Mouse (Mus musculus) kidney, embryonic 14.5 days (tissue): ENCODE data around the gene Gemin5. TPM values are rescaled to one million over a fixed set of nuclear protein-coding genes. Genes with fewer than 3 reads are reported as not detected.
A peak's percentile ranks its signal among the peaks of the same experiment; 100 is the strongest.
"Not testable (repeated sequence)": the region's sequence is repeated elsewhere in the genome, so short reads cannot be mapped to it uniquely, and the experiment has no call there.

Experiments used
- ATAC-seq: fragments of 200-750 bp; cut with Nextera tagmentation; 2 replicates; pipeline ENCODE4 v1.8.0; 2017; ENCODE audit warnings: moderate number of reproducible peaks, mild to moderate bottlenecking, moderate TSS enrichment, moderate library complexity; ENCODE audit not compliant: low FRiP score, low TSS enrichment
- H3K27ac ChIP-seq: fragments of 300-500 bp; sonication (generic); 2 replicates; pipeline ENCODE4 v1.5.1; 2014; ENCODE audit warnings: low read depth, mild to moderate bottlenecking, low read length, moderate library complexity, mixed read lengths
- H3K27me3 ChIP-seq: fragments of 300-500 bp; sonication (generic); 2 replicates; pipeline ENCODE4 v1.6.1; 2014; ENCODE audit warnings: mild to moderate bottlenecking, low read length; ENCODE audit not compliant: control insufficient read depth, insufficient read depth
- H3K36me3 ChIP-seq: fragments of 300-500 bp; sonication (generic); 2 replicates; pipeline ENCODE4 v1.6.1; 2014; ENCODE audit warnings: low read length, mixed read lengths; ENCODE audit not compliant: control insufficient read depth, insufficient read depth
- H3K4me1 ChIP-seq: fragments of 300-500 bp; sonication (generic); 2 replicates; pipeline ENCODE4 v1.6.1; 2014; ENCODE audit warnings: low read length, mixed read lengths; ENCODE audit not compliant: control insufficient read depth, insufficient read depth
- H3K4me2 ChIP-seq: fragments of 300-500 bp; sonication (generic); replicated peaks from 2 replicates; pipeline ENCODE4 v1.6.1; 2014; ENCODE audit warnings: low read depth, mild to moderate bottlenecking, low read length
- H3K4me3 ChIP-seq: fragments of 300-500 bp; sonication (generic); 2 replicates; pipeline ENCODE4 v1.5.1; 2014; ENCODE audit warnings: mild to moderate bottlenecking, low read length
- H3K9ac ChIP-seq: fragments of 300-500 bp; sonication (generic); 2 replicates; pipeline ENCODE4 v1.6.1; 2014; ENCODE audit warnings: low read depth, mild to moderate bottlenecking, low read length, moderate library complexity
- H3K9me3 ChIP-seq: fragments of 300-500 bp; sonication (generic); 2 replicates; pipeline ENCODE4 v1.6.1; 2016; ENCODE audit warnings: low read length; ENCODE audit not compliant: control insufficient read depth
- WGBS: fragments of 180-500 bp; shearing (Covaris S2); extraction: QIAGEN DNeasy Blood & Tissue Kit; methylation state at CpG from one replicate; pipeline ENCODE4 v1.1.7; 2014; 5-methylcytosine and 5-hydroxymethylcytosine counted together
- polyA plus RNA-seq: library from polyadenylated mRNA; unstranded; fragments of >200 nt; fragmentation: Nextera tagmentation; extraction: Ambion mirVana; gene quantifications from 2 replicates; pipeline ENCODE4 v1.2.1, GENCODE M21; 2014

The Gemin5 gene
- 27.1 and 35.7 TPM in 2 replicates for polyA plus RNA-seq

DNA sequence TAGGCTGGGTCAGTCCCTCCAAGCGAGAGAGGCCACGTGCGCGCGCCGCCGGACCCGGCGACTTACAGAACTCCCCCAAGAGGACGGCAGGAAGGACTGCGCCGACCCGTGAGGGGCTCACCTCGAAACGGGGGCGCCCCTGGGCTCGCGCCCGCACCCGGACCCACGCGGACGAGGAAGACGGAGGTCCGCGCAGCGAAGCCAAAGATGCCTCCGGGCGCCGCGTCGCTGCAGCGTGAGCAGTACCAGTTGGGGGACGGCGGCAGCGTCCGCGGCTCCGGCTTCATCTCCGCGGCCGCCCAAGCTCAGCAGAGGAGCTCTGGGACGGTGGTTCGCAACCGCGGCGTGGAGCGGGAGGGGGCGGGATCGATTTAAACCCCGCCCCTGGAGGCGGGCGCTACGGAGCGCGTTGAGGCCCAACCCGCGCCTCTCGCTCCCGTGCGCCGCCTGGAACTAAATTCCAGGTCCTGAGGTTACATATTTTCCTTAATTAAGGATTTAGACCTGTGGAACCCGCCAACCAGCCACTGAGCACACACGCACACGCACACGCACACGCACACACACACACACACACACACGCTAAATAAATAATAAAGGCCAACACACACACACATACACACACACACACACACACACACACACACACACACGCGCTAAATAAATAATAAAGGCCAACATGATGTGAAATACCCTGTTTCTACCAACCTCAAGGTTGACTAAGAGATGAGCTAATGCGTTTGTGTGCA lies at the start of gene Gemin5:
Gene Gemin5, minus strand, starts transcription at position 373 of the 749 bp plus-strand sequence.
- Histone ChIP-seq H3K4me2 (peak within 1 kb of the TSS; percentile 71), H3K36me3 (peaks cover 27% of the 10 kb centered on the region), H3K9ac (peak within 1 kb of the TSS; percentile 88), H3K4me1 (peaks cover 11% of the 10 kb centered on the region), H3K9me3 (no peaks in the 10 kb centered on the region; the same call in 1 of the 2 replicates), H3K27ac (peak within 1 kb of the TSS; percentile 65), H3K27me3 (no peaks in the 10 kb centered on the region), H3K4me3 (peak within 1 kb of the TSS; percentile 88)
- peak; percentile 82 for ATAC-seq
- 1% methylated on average over 70 of the region's 71 CpGs for WGBS

GRCm38 (mm10) chr11:58216823-58217222 lies 48.5 kb upstream of the Gemin5 start:
- 86% methylated on average over 6 of the region's 6 CpGs for WGBS

GRCm38 (mm10) chr11:58215814-58216213 lies 47.5 kb upstream of the Gemin5 start:
- Histone ChIP-seq H3K9me3 (no peaks in the 10 kb centered on the region), H3K4me2 (no peak overlapping the region), H3K27me3 (no peaks in the 10 kb centered on the region), H3K9ac (no peak overlapping the region), H3K4me3 (no peak overlapping the region), H3K4me1 (no peaks in the 10 kb centered on the region), H3K36me3 (no peaks in the 10 kb centered on the region), H3K27ac (no peak overlapping the region)
- WGBS, result 93% methylated on average over 5 of the region's 5 CpGs
- ATAC-seq, result no peak

More at GRCm38 (mm10) chr11:58216823-58217222, 48.5 kb upstream of the Gemin5 start:
- no peak overlapping the region for H3K9ac ChIP-seq
- H3K4me1 ChIP-seq, result no peaks in the 10 kb centered on the region
- H3K4me2 ChIP-seq, result no peak overlapping the region
- H3K27me3 ChIP-seq, result no peaks in the 10 kb centered on the region
- no peaks in the 10 kb centered on the region for H3K36me3 ChIP-seq
- H3K27ac ChIP-seq, result no peak overlapping the region
- no peak overlapping the region for H3K4me3 ChIP-seq
- no peak for ATAC-seq
- H3K9me3 ChIP-seq, result no peaks in the 10 kb centered on the region

DNA sequence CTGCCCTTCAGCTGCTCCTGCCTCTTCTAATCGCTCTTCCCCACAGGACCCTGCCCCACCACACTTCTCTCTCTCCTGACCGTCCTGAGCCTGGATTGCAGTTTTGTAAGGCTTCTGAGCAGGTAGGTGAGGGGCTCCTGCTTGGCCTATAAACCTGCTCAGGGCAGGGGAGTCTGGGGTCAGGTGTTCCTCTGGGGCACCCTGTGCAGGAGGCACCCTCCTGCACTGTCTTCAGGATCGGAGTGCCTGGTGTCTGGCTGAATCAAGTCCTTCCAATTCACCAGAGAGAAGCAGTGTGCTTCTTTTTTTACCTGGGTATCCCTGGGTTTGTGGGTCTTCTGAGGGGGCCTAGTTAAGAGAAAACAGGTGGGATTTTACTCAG lies 46.7 kb upstream of the Gemin5 start:
- peak overlapping the region; percentile 38; the same call in 1 of the 2 replicates for H3K4me3 ChIP-seq
- peak; percentile 33; the same call in 1 of the 2 replicates for ATAC-seq
- peak overlapping the region; percentile 41 for H3K4me2 ChIP-seq
- H3K27ac ChIP-seq, H3K36me3 ChIP-seq, H3K27me3 ChIP-seq, H3K9me3 ChIP-seq, H3K4me1 ChIP-seq: not testable (repeated sequence)
- 24% methylated on average over 2 of the region's 3 CpGs for WGBS
- 0 out of 2 replicates have a peak overlapping the region, but pooled peaks have one; percentile 19 for H3K9ac ChIP-seq

- Histone ChIP-seq H3K27me3 (no peaks in the 10 kb centered on the region), H3K9ac (0 out of 2 replicates have a peak overlapping the region, but pooled peaks have one; percentile 19), H3K27ac (no peak overlapping the region), H3K36me3 (no peaks in the 10 kb centered on the region), H3K4me1 (no peaks in the 10 kb centered on the region), H3K4me3 (peak overlapping the region; percentile 38), H3K4me2 (peak overlapping the region; percentile 41), H3K9me3 (no peaks in the 10 kb centered on the region)
- 31% methylated on average over 17 of the region's 17 CpGs for WGBS
- ATAC-seq, result peak; percentile 84
These were observed 46.2 kb upstream of the Gemin5 start for GRCm38 (mm10) chr11:58214391-58215048.

DNA sequence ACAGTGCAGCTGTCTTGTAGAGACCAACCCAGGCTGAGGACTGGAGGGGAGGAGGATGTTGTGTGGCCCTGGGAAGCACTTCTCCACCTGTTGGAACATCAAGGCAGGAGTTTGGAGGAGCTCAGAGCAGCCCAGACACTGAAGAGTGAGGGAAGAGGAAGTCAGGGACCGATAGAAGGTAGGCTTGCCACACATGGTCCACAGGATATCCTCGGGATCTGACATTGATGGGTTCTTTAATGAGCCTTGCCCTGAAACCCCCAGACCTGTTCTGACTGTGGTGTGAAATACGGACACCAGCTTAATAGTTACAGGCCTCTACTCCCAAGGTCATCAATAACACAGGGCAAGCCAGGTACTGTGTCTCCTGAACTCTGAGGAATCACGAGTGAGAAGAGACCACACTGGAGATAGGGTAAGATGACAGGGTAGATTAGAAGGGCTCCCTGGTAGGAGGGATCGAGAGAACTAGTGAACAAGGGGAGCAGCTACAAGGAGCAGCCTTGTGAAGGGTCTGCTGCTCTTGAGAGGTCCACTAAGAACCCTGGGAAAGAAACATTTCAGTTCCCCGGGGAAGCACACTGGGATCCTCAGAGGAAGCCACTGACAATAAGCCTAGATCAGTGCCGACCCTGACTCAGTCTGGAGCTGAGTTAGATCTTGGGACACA lies 45.5 kb upstream of the Gemin5 start:
- H3K9me3 ChIP-seq, result no peaks in the 10 kb centered on the region
- H3K27ac ChIP-seq, result no peak overlapping the region
- no peaks in the 10 kb centered on the region for H3K27me3 ChIP-seq
- no peak for ATAC-seq
- no peaks in the 10 kb centered on the region for H3K36me3 ChIP-seq
- no peak overlapping the region for H3K9ac ChIP-seq
- 82% methylated on average over 7 of the region's 7 CpGs for WGBS
- no peak overlapping the region for H3K4me2 ChIP-seq
- no peak overlapping the region for H3K4me3 ChIP-seq
- H3K4me1 ChIP-seq, result no peaks in the 10 kb centered on the region

DNA sequence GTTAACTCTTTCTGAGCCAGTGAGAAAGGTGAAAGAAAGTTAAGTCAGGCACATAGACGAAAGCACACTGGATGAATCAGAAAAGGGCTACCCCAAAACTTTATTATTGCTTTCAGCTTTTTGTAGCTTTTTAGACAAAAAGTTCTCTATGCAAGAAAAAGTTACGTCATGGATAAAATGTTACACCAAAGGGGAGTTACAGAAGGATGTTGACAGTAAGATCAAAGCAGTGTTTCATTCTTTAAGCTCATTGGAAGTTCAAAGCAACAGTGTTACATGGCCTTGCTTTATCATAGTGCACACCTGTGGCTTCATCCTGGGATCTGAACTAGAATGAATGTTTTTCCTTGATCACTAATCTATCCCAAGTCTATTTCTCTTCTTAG lies 43.3 kb upstream of the Gemin5 start:
- WGBS, result 19% methylated on average over 2 of the region's 2 CpGs
- Histone ChIP-seq H3K27ac (no peak overlapping the region), H3K4me2 (no peak overlapping the region), H3K27me3 (no peaks in the 10 kb centered on the region), H3K4me3 (no peak overlapping the region), H3K4me1 (no peaks in the 10 kb centered on the region), H3K36me3 (no peaks in the 10 kb centered on the region), H3K9ac (0 out of 2 replicates have a peak overlapping the region, but pooled peaks have one; percentile 12), H3K9me3 (no peaks in the 10 kb centered on the region)
- no peak for ATAC-seq

GRCm38 (mm10) chr11:58211062-58211681 lies 42.8 kb upstream of the Gemin5 start:
- Histone ChIP-seq H3K9ac (0 out of 2 replicates have a peak overlapping the region, but pooled peaks have one; percentile 12), H3K27ac (no peak overlapping the region), H3K36me3 (no peaks in the 10 kb centered on the region), H3K27me3 (no peaks in the 10 kb centered on the region), H3K4me1 (no peaks in the 10 kb centered on the region), H3K9me3 (no peaks in the 10 kb centered on the region), H3K4me2 (no peak overlapping the region), H3K4me3 (no peak overlapping the region)
- ATAC-seq, result no peak
- WGBS, result 24% methylated on average over 9 of the region's 9 CpGs
